Mouse (Mus musculus): Measurements from ENCODE around the gene Shf. TPM values are rescaled to one million over a fixed set of nuclear protein-coding genes. Genes with fewer than 3 reads are reported as not detected.

Gene Shf
- polyA plus RNA-seq, 1 experiment from 2014 or later: 2.0 TPM

GRCm38 (mm10) chr2:122361181-122361580 lies 7.8 kb downstream of the Shf start:
- WGBS: 64% methylated on average over 6 of the region's 6 CpGs
- no peak for ATAC-seq
- Histone ChIP-seq H3K27ac (ENCODE audit: low read depth, low read length) (no peak overlapping the region), H3K27me3 (replicated peaks; ENCODE audit: control insufficient read depth, insufficient read depth, low read length) (no peaks in the 10 kb centered on the region), H3K9ac (ENCODE audit: low read depth, low read length) (no peak overlapping the region), H3K4me2 (replicated peaks; ENCODE audit: low read depth) (no peak overlapping the region), H3K36me3 (ENCODE audit: control insufficient read depth, insufficient read depth) (peaks cover 19% of the 10 kb centered on the region; the same call in 1 of the 2 replicates), H3K9me3 (ENCODE audit: control insufficient read depth) (no peaks in the 10 kb centered on the region), H3K4me3 (ENCODE audit: low read depth, low read length) (no peak overlapping the region), H3K4me1 (replicated peaks; ENCODE audit: control insufficient read depth, insufficient read depth, low read length) (no peaks in the 10 kb centered on the region)
- TF ChIP-seq CTCF (IDR thresholded peaks at IDR 0.05; ENCODE audit: low read depth): no peak

- H3K4me1 ChIP-seq (replicated peaks; ENCODE audit: control insufficient read depth, insufficient read depth, low read length): no peaks in the 10 kb centered on the region
- H3K9me3 ChIP-seq (ENCODE audit: control insufficient read depth): no peaks in the 10 kb centered on the region
- no peak overlapping the region for H3K4me3 ChIP-seq (ENCODE audit: low read depth, low read length)
- H3K27ac ChIP-seq (ENCODE audit: low read depth, low read length): 0 out of 2 replicates have a peak overlapping the region, but pooled peaks have one; percentile 28
- peaks cover 20% of the 10 kb centered on the region; the same call in 1 of the 2 replicates for H3K36me3 ChIP-seq (ENCODE audit: control insufficient read depth, insufficient read depth)
- no peaks in the 10 kb centered on the region for H3K27me3 ChIP-seq (replicated peaks; ENCODE audit: control insufficient read depth, insufficient read depth, low read length)
- 55% methylated on average over 6 of the region's 6 CpGs for WGBS
- no peak overlapping the region for H3K4me2 ChIP-seq (replicated peaks; ENCODE audit: low read depth)
- peak; percentile 88 for ATAC-seq
- no peak for TF ChIP-seq CTCF (IDR thresholded peaks at IDR 0.05; ENCODE audit: low read depth)
- H3K9ac ChIP-seq (ENCODE audit: low read depth, low read length): no peak overlapping the region
Observed at GRCm38 (mm10) chr2:122360310-122360709, 8.7 kb downstream of the Shf start.

GRCm38 (mm10) chr2:122356187-122356586 lies 12.8 kb downstream of the Shf start:
- WGBS: 77% methylated on average over 3 of the region's 3 CpGs
- peaks cover 33% of the 10 kb centered on the region; the same call in 1 of the 2 replicates for H3K36me3 ChIP-seq (ENCODE audit: control insufficient read depth, insufficient read depth)

GRCm38 (mm10) chr2:122355389-122355788 lies 13.6 kb downstream of the Shf start:
- H3K27me3 ChIP-seq (replicated peaks; ENCODE audit: control insufficient read depth, insufficient read depth, low read length): no peaks in the 10 kb centered on the region
- H3K9ac ChIP-seq (ENCODE audit: low read depth, low read length): no peak overlapping the region
- no peak for ATAC-seq
- no peak overlapping the region for H3K27ac ChIP-seq (ENCODE audit: low read depth, low read length)
- no peaks in the 10 kb centered on the region for H3K4me1 ChIP-seq (replicated peaks; ENCODE audit: control insufficient read depth, insufficient read depth, low read length)
- WGBS: 89% methylated on average over 5 of the region's 5 CpGs
- H3K4me2 ChIP-seq (replicated peaks; ENCODE audit: low read depth): no peak overlapping the region
- no peak overlapping the region for H3K4me3 ChIP-seq (ENCODE audit: low read depth, low read length)
- no peak for TF ChIP-seq CTCF (IDR thresholded peaks at IDR 0.05; ENCODE audit: low read depth)
- H3K36me3 ChIP-seq (ENCODE audit: control insufficient read depth, insufficient read depth): peaks cover 33% of the 10 kb centered on the region; the same call in 1 of the 2 replicates
- no peaks in the 10 kb centered on the region for H3K9me3 ChIP-seq (ENCODE audit: control insufficient read depth)

More at GRCm38 (mm10) chr2:122356187-122356586, 12.8 kb downstream of the Shf start:
- TF ChIP-seq CTCF (IDR thresholded peaks at IDR 0.05; ENCODE audit: low read depth): no peak
- no peaks in the 10 kb centered on the region for H3K9me3 ChIP-seq (ENCODE audit: control insufficient read depth)
- H3K4me2 ChIP-seq (replicated peaks; ENCODE audit: low read depth): no peak overlapping the region
- H3K4me3 ChIP-seq (ENCODE audit: low read depth, low read length): no peak overlapping the region
- no peaks in the 10 kb centered on the region for H3K4me1 ChIP-seq (replicated peaks; ENCODE audit: control insufficient read depth, insufficient read depth, low read length)
- H3K9ac ChIP-seq (ENCODE audit: low read depth, low read length): no peak overlapping the region
- no peaks in the 10 kb centered on the region for H3K27me3 ChIP-seq (replicated peaks; ENCODE audit: control insufficient read depth, insufficient read depth, low read length)
- no peak overlapping the region for H3K27ac ChIP-seq (ENCODE audit: low read depth, low read length)
- no peak for ATAC-seq

GRCm38 (mm10) chr2:122354191-122354929 lies 14.6 kb downstream of the Shf start:
- H3K4me1 ChIP-seq (replicated peaks; ENCODE audit: control insufficient read depth, insufficient read depth, low read length): no peaks in the 10 kb centered on the region
- H3K4me2 ChIP-seq (replicated peaks; ENCODE audit: low read depth): no peak overlapping the region
- H3K27ac ChIP-seq (ENCODE audit: low read depth, low read length): no peak overlapping the region
- H3K4me3 ChIP-seq (ENCODE audit: low read depth, low read length): no peak overlapping the region
- H3K9ac ChIP-seq (ENCODE audit: low read depth, low read length): no peak overlapping the region
- H3K36me3 ChIP-seq (ENCODE audit: control insufficient read depth, insufficient read depth): peaks cover 27% of the 10 kb centered on the region; the same call in 1 of the 2 replicates
- 76% methylated on average over 12 of the region's 12 CpGs for WGBS
- no peaks in the 10 kb centered on the region for H3K9me3 ChIP-seq (ENCODE audit: control insufficient read depth)
- no peaks in the 10 kb centered on the region for H3K27me3 ChIP-seq (replicated peaks; ENCODE audit: control insufficient read depth, insufficient read depth, low read length)
- no peak for ATAC-seq
- no peak for TF ChIP-seq CTCF (IDR thresholded peaks at IDR 0.05; ENCODE audit: low read depth)

GRCm38 (mm10) chr2:122353765-122354164 lies 15.2 kb downstream of the Shf start:
- H3K27me3 ChIP-seq (replicated peaks; ENCODE audit: control insufficient read depth, insufficient read depth, low read length): no peaks in the 10 kb centered on the region
- no peak overlapping the region for H3K4me3 ChIP-seq (ENCODE audit: low read depth, low read length)
- H3K9me3 ChIP-seq (ENCODE audit: control insufficient read depth): no peaks in the 10 kb centered on the region
- no peaks in the 10 kb centered on the region for H3K4me1 ChIP-seq (replicated peaks; ENCODE audit: control insufficient read depth, insufficient read depth, low read length)
- no peak overlapping the region for H3K27ac ChIP-seq (ENCODE audit: low read depth, low read length)
- peaks cover 24% of the 10 kb centered on the region; the same call in 1 of the 2 replicates for H3K36me3 ChIP-seq (ENCODE audit: control insufficient read depth, insufficient read depth)
- H3K9ac ChIP-seq (ENCODE audit: low read depth, low read length): no peak overlapping the region
- WGBS: 92% methylated on average over 8 of the region's 8 CpGs
- ATAC-seq: no peak
- TF ChIP-seq CTCF (IDR thresholded peaks at IDR 0.05; ENCODE audit: low read depth): no peak
- no peak overlapping the region for H3K4me2 ChIP-seq (replicated peaks; ENCODE audit: low read depth)
